Mouse (Mus musculus): ENCODE data around the gene Adgre5. TPM values are rescaled to one million over a fixed set of nuclear protein-coding genes. Genes with fewer than 3 reads are reported as not detected.

Gene Adgre5
- total and polyA plus RNA-seq, 2 experiments from 2014 or later, result 35.8 to 46.4 TPM

GRCm38 (mm10) chr8:83754149-83754548 is 13.0 kb upstream of the Adgre5 start:
- DNase-seq (ENCODE audit: low spot score) (no peak), ATAC-seq (ENCODE audit: insufficient read depth, low read depth) (no peak)
- no peaks in the 10 kb centered on the region for H3K27me3 ChIP-seq (ENCODE audit: control insufficient read depth, insufficient read depth, low read length)
- peaks cover 4% of the 10 kb centered on the region for H3K4me1 ChIP-seq (ENCODE audit: control insufficient read depth, insufficient read depth)
- H3K4me3 ChIP-seq (ENCODE audit: low read depth, low read length), result no peak overlapping the region
- whole genome bisulfite sequencing, result 53% methylated on average over 2 of the region's 3 CpGs
- H3K4me2 ChIP-seq (ENCODE audit: low read depth, low read length), result no peak overlapping the region
- TF ChIP-seq CTCF (IDR thresholded peaks at IDR 0.05; ENCODE audit: low read depth), result no peak
- no peak for TF ChIP-seq EP300 (IDR thresholded peaks at IDR 0.05; ENCODE audit: low read depth)
- H3K9ac ChIP-seq (replicated peaks; ENCODE audit: low read depth, low read length), result no peak overlapping the region
- H3K36me3 ChIP-seq (replicated peaks; ENCODE audit: control insufficient read depth, insufficient read depth, low read length), result no peaks in the 10 kb centered on the region
- no peak overlapping the region for H3K27ac ChIP-seq (ENCODE audit: low read depth)
- no peaks in the 10 kb centered on the region; the same call in 1 of the 2 replicates for H3K9me3 ChIP-seq (replicated peaks; ENCODE audit: control insufficient read depth, low read length)

GRCm38 (mm10) chr8:83749265-83749664 is 8.1 kb upstream of the Adgre5 start:
- no peaks in the 10 kb centered on the region for H3K9me3 ChIP-seq (replicated peaks; ENCODE audit: control insufficient read depth, low read length)
- H3K4me2 ChIP-seq (ENCODE audit: low read depth, low read length), result no peak overlapping the region; the same call in 1 of the 2 replicates
- H3K36me3 ChIP-seq (replicated peaks; ENCODE audit: control insufficient read depth, insufficient read depth, low read length), result no peaks in the 10 kb centered on the region
- ATAC-seq (ENCODE audit: insufficient read depth, low read depth), result no peak
- H3K27me3 ChIP-seq (ENCODE audit: control insufficient read depth, insufficient read depth, low read length), result no peaks in the 10 kb centered on the region
- 68% methylated on average over 9 of the region's 9 CpGs for WGBS
- TF ChIP-seq EP300 (IDR thresholded peaks at IDR 0.05; ENCODE audit: low read depth) (no peak), CTCF (IDR thresholded peaks at IDR 0.05; ENCODE audit: low read depth) (no peak)
- no peak overlapping the region for H3K4me3 ChIP-seq (ENCODE audit: low read depth, low read length)
- peak overlapping the region; percentile 92 for H3K27ac ChIP-seq (ENCODE audit: low read depth)
- no peak for DNase-seq (ENCODE audit: low spot score)
- H3K4me1 ChIP-seq (ENCODE audit: control insufficient read depth, insufficient read depth), result peaks cover 23% of the 10 kb centered on the region
- no peak overlapping the region; the same call in 1 of the 2 replicates for H3K9ac ChIP-seq (replicated peaks; ENCODE audit: low read depth, low read length)

GRCm38 (mm10) chr8:83748708-83749107 is 7.6 kb upstream of the Adgre5 start:
- peak overlapping the region; percentile 92 for H3K27ac ChIP-seq (ENCODE audit: low read depth)
- DNase-seq (ENCODE audit: low spot score) (no peak), ATAC-seq (ENCODE audit: insufficient read depth, low read depth) (peak; percentile 72)
- no peaks in the 10 kb centered on the region for H3K27me3 ChIP-seq (ENCODE audit: control insufficient read depth, insufficient read depth, low read length)
- no peak overlapping the region for H3K4me3 ChIP-seq (ENCODE audit: low read depth, low read length)
- WGBS, result 11% methylated on average over 3 of the region's 3 CpGs
- peak overlapping the region; percentile 86; the same call in 1 of the 2 replicates for H3K4me2 ChIP-seq (ENCODE audit: low read depth, low read length)
- H3K36me3 ChIP-seq (replicated peaks; ENCODE audit: control insufficient read depth, insufficient read depth, low read length), result no peaks in the 10 kb centered on the region
- no peak for TF ChIP-seq EP300 (IDR thresholded peaks at IDR 0.05; ENCODE audit: low read depth)
- TF ChIP-seq CTCF (IDR thresholded peaks at IDR 0.05; ENCODE audit: low read depth), result no peak
- H3K4me1 ChIP-seq (ENCODE audit: control insufficient read depth, insufficient read depth), result peaks cover 23% of the 10 kb centered on the region
- H3K9ac ChIP-seq (replicated peaks; ENCODE audit: low read depth, low read length), result peak overlapping the region; percentile 75; the same call in 1 of the 2 replicates
- H3K9me3 ChIP-seq (replicated peaks; ENCODE audit: control insufficient read depth, low read length), result no peaks in the 10 kb centered on the region

DNA sequence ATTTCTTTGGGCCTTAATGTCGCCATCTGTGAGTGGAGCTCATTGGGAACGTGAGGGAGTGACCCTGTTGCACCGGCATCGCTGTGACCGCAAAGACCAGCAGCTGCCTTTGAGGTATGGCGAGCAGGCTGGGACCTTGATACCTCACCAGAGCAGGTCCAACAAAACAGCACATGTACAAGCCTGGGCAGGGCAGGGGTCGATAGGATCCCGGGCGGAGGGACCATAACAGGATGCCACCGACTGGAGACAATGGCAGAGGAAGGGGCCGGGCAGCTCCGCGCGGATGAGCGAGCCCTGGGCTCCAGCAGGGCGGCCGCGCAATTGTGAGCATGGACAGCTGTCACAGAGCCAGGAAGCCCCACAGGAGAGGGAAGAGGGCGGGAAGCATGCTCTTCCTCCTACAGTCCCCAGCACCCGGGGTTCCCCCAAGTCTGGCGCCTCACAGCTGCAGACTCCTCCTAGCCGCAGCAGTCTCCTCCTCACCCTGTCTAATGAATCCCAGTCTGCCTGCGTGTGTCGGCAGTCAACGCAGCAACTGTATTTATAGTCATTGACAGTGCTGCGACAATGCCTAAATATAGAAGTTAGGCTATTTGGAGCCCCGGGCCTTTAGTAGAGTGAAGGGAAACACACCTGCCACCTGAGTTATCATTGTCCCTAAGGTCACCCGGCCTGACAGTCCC is 6.7 kb upstream of the Adgre5 start:
- Histone ChIP-seq H3K4me3 (ENCODE audit: low read depth, low read length) (peak overlapping the region; percentile 46), H3K27ac (ENCODE audit: low read depth) (peak overlapping the region; percentile 92), H3K9ac (replicated peaks; ENCODE audit: low read depth, low read length) (peak overlapping the region; percentile 75), H3K27me3 (ENCODE audit: control insufficient read depth, insufficient read depth, low read length) (no peaks in the 10 kb centered on the region), H3K4me1 (ENCODE audit: control insufficient read depth, insufficient read depth) (peaks cover 23% of the 10 kb centered on the region), H3K4me2 (ENCODE audit: low read depth, low read length) (peak overlapping the region; percentile 86), H3K36me3 (replicated peaks; ENCODE audit: control insufficient read depth, insufficient read depth, low read length) (no peaks in the 10 kb centered on the region), H3K9me3 (replicated peaks; ENCODE audit: control insufficient read depth, low read length) (no peaks in the 10 kb centered on the region)
- TF ChIP-seq EP300 (IDR thresholded peaks at IDR 0.05; ENCODE audit: low read depth) (0 out of 2 replicates have a peak, but pooled peaks have one; percentile 16), CTCF (IDR thresholded peaks at IDR 0.05; ENCODE audit: low read depth) (no peak)
- ATAC-seq (ENCODE audit: insufficient read depth, low read depth) (peak; percentile 88), DNase-seq (ENCODE audit: low spot score) (peak; percentile 90)
- under 1% methylated on average over 28 of the region's 28 CpGs for WGBS

- Histone ChIP-seq H3K4me2 (ENCODE audit: low read depth, low read length) (no peak overlapping the region), H3K27me3 (ENCODE audit: control insufficient read depth, insufficient read depth, low read length) (no peaks in the 10 kb centered on the region), H3K9me3 (replicated peaks; ENCODE audit: control insufficient read depth, low read length) (no peaks in the 10 kb centered on the region), H3K36me3 (replicated peaks; ENCODE audit: control insufficient read depth, insufficient read depth, low read length) (no peaks in the 10 kb centered on the region), H3K9ac (replicated peaks; ENCODE audit: low read depth, low read length) (no peak overlapping the region), H3K4me3 (ENCODE audit: low read depth, low read length) (no peak overlapping the region), H3K27ac (ENCODE audit: low read depth) (no peak overlapping the region), H3K4me1 (ENCODE audit: control insufficient read depth, insufficient read depth) (peaks cover 28% of the 10 kb centered on the region)
- TF ChIP-seq EP300 (IDR thresholded peaks at IDR 0.05; ENCODE audit: low read depth) (no peak), CTCF (IDR thresholded peaks at IDR 0.05; ENCODE audit: low read depth) (no peak)
- no peak for DNase-seq (ENCODE audit: low spot score)
- no peak for ATAC-seq (ENCODE audit: insufficient read depth, low read depth)
- WGBS, result 81% methylated on average over 4 of the region's 4 CpGs
Observed at GRCm38 (mm10) chr8:83744070-83744469, 2.9 kb upstream of the Adgre5 start.

All from heart, postnatal 0 days (tissue).